Mouse (Mus musculus): ENCODE data around the gene Nova2. TPM values are rescaled to one million over a fixed set of nuclear protein-coding genes. Genes with fewer than 3 reads are reported as not detected.

Nova2 gene
- 8.2 and 10.0 TPM in 2 replicates for polyA plus RNA-seq (2014; fragmentation: Nextera tagmentation; extraction: Ambion mirVana)

GRCm38 (mm10) chr7:18925162-18925938, at the start of gene Nova2:
Gene Nova2 (plus strand): TSS chr7:18925888.
- WGBS: under 1% methylated on average over 23 of the region's 45 CpGs
- peak; percentile 86 for ATAC-seq (ENCODE audit: insufficient read depth, low FRiP score, low TSS enrichment)
- Histone ChIP-seq H3K4me2 (ENCODE audit: low read depth) (peak within 1 kb of the TSS; percentile 72), H3K36me3 (ENCODE audit: control insufficient read depth, insufficient read depth, low read length) (no peaks in the 10 kb centered on the region), H3K27ac (ENCODE audit: low read depth, low read length) (peak within 1 kb of the TSS; percentile 88), H3K9me3 (ENCODE audit: control insufficient read depth, low read length) (no peaks in the 10 kb centered on the region), H3K4me1 (ENCODE audit: control insufficient read depth, insufficient read depth, low read length) (peaks cover 32% of the 10 kb centered on the region), H3K9ac (ENCODE audit: low read length) (peak within 1 kb of the TSS; percentile 96), H3K4me3 (ENCODE audit: low read depth, low read length) (peak within 1 kb of the TSS; percentile 95), H3K27me3 (ENCODE audit: control insufficient read depth, insufficient read depth, low read length) (no peaks in the 10 kb centered on the region)
- DNase-seq (ENCODE audit: low spot score): peak; percentile 96

GRCm38 (mm10) chr7:18878691-18879090, 47.0 kb upstream of the Nova2 start:
- no peak overlapping the region for H3K9ac ChIP-seq (ENCODE audit: low read length)
- H3K27ac ChIP-seq (ENCODE audit: low read depth, low read length): no peak overlapping the region
- ATAC-seq (ENCODE audit: insufficient read depth, low FRiP score, low TSS enrichment) (no peak), DNase-seq (ENCODE audit: low spot score) (no peak)
- H3K4me2 ChIP-seq (ENCODE audit: low read depth): no peak overlapping the region
- no peaks in the 10 kb centered on the region for H3K9me3 ChIP-seq (ENCODE audit: control insufficient read depth, low read length)
- H3K27me3 ChIP-seq (ENCODE audit: control insufficient read depth, insufficient read depth, low read length): no peaks in the 10 kb centered on the region
- H3K4me3 ChIP-seq (ENCODE audit: low read depth, low read length): no peak overlapping the region
- 66% methylated on average over 7 of the region's 7 CpGs for WGBS
- no peaks in the 10 kb centered on the region for H3K36me3 ChIP-seq (ENCODE audit: control insufficient read depth, insufficient read depth, low read length)
- no peaks in the 10 kb centered on the region for H3K4me1 ChIP-seq (ENCODE audit: control insufficient read depth, insufficient read depth, low read length)

GRCm38 (mm10) chr7:18883991-18884744, 41.5 kb upstream of the Nova2 start:
- WGBS: 64% methylated on average over 9 of the region's 9 CpGs
- H3K36me3 ChIP-seq (ENCODE audit: control insufficient read depth, insufficient read depth, low read length): no peaks in the 10 kb centered on the region
- ATAC-seq (ENCODE audit: insufficient read depth, low FRiP score, low TSS enrichment) (no peak), DNase-seq (ENCODE audit: low spot score) (no peak)
- H3K9ac ChIP-seq (ENCODE audit: low read length): no peak overlapping the region; the same call in 1 of the 2 replicates
- no peak overlapping the region for H3K4me3 ChIP-seq (ENCODE audit: low read depth, low read length)
- H3K27ac ChIP-seq (ENCODE audit: low read depth, low read length): no peak overlapping the region
- no peak overlapping the region for H3K4me2 ChIP-seq (ENCODE audit: low read depth)
- no peaks in the 10 kb centered on the region; the same call in 1 of the 2 replicates for H3K9me3 ChIP-seq (ENCODE audit: control insufficient read depth, low read length)
- no peaks in the 10 kb centered on the region for H3K4me1 ChIP-seq (ENCODE audit: control insufficient read depth, insufficient read depth, low read length)
- H3K27me3 ChIP-seq (ENCODE audit: control insufficient read depth, insufficient read depth, low read length): no peaks in the 10 kb centered on the region

- Histone ChIP-seq H3K9me3 (ENCODE audit: control insufficient read depth, low read length) (no peaks in the 10 kb centered on the region; the same call in 1 of the 2 replicates), H3K36me3 (ENCODE audit: control insufficient read depth, insufficient read depth, low read length) (no peaks in the 10 kb centered on the region), H3K9ac (ENCODE audit: low read length) (no peak overlapping the region; the same call in 1 of the 2 replicates), H3K4me3 (ENCODE audit: low read depth, low read length) (no peak overlapping the region), H3K27me3 (ENCODE audit: control insufficient read depth, insufficient read depth, low read length) (no peaks in the 10 kb centered on the region), H3K27ac (ENCODE audit: low read depth, low read length) (no peak overlapping the region), H3K4me2 (ENCODE audit: low read depth) (no peak overlapping the region), H3K4me1 (ENCODE audit: control insufficient read depth, insufficient read depth, low read length) (no peaks in the 10 kb centered on the region)
- 53% methylated on average over 13 of the region's 13 CpGs for WGBS
- ATAC-seq (ENCODE audit: insufficient read depth, low FRiP score, low TSS enrichment) (no peak), DNase-seq (ENCODE audit: low spot score) (no peak)
These were observed 40.8 kb upstream of the Nova2 start for GRCm38 (mm10) chr7:18884745-18885422.

GRCm38 (mm10) chr7:18886963-18887362, 38.7 kb upstream of the Nova2 start:
- H3K4me3 ChIP-seq (ENCODE audit: low read depth, low read length): no peak overlapping the region
- H3K36me3 ChIP-seq (ENCODE audit: control insufficient read depth, insufficient read depth, low read length): no peaks in the 10 kb centered on the region
- no peaks in the 10 kb centered on the region for H3K4me1 ChIP-seq (ENCODE audit: control insufficient read depth, insufficient read depth, low read length)
- no peak overlapping the region for H3K27ac ChIP-seq (ENCODE audit: low read depth, low read length)
- no peak for DNase-seq (ENCODE audit: low spot score)
- H3K9me3 ChIP-seq (ENCODE audit: control insufficient read depth, low read length): no peaks in the 10 kb centered on the region; the same call in 1 of the 2 replicates
- no peak for ATAC-seq (ENCODE audit: insufficient read depth, low FRiP score, low TSS enrichment)
- 92% methylated on average over 1 of the region's 1 CpGs for WGBS
- H3K9ac ChIP-seq (ENCODE audit: low read length): no peak overlapping the region
- no peak overlapping the region for H3K4me2 ChIP-seq (ENCODE audit: low read depth)
- no peaks in the 10 kb centered on the region for H3K27me3 ChIP-seq (ENCODE audit: control insufficient read depth, insufficient read depth, low read length)

GRCm38 (mm10) chr7:18890848-18891247, 34.8 kb upstream of the Nova2 start:
- H3K9me3 ChIP-seq (ENCODE audit: control insufficient read depth, low read length): no peaks in the 10 kb centered on the region

GRCm38 (mm10) chr7:18891872-18892599, 33.7 kb upstream of the Nova2 start:
- DNase-seq (ENCODE audit: low spot score) (peak; percentile 88), ATAC-seq (ENCODE audit: insufficient read depth, low FRiP score, low TSS enrichment) (peak; percentile 32; the same call in 1 of the 2 replicates)
- WGBS: 22% methylated on average over 33 of the region's 33 CpGs
- Histone ChIP-seq H3K9ac (ENCODE audit: low read length) (peak overlapping the region; percentile 27; the same call in 1 of the 2 replicates), H3K4me2 (ENCODE audit: low read depth) (peak overlapping the region; percentile 64), H3K4me1 (ENCODE audit: control insufficient read depth, insufficient read depth, low read length) (peaks cover 4% of the 10 kb centered on the region), H3K9me3 (ENCODE audit: control insufficient read depth, low read length) (no peaks in the 10 kb centered on the region), H3K27me3 (ENCODE audit: control insufficient read depth, insufficient read depth, low read length) (peaks cover 11% of the 10 kb centered on the region), H3K27ac (ENCODE audit: low read depth, low read length) (no peak overlapping the region), H3K4me3 (ENCODE audit: low read depth, low read length) (peak overlapping the region; percentile 28), H3K36me3 (ENCODE audit: control insufficient read depth, insufficient read depth, low read length) (no peaks in the 10 kb centered on the region)

More at GRCm38 (mm10) chr7:18890848-18891247, 34.8 kb upstream of the Nova2 start:
- peaks cover 4% of the 10 kb centered on the region for H3K4me1 ChIP-seq (ENCODE audit: control insufficient read depth, insufficient read depth, low read length)
- ATAC-seq (ENCODE audit: insufficient read depth, low FRiP score, low TSS enrichment): no peak
- no peak for DNase-seq (ENCODE audit: low spot score)
- no peak overlapping the region for H3K4me3 ChIP-seq (ENCODE audit: low read depth, low read length)
- H3K36me3 ChIP-seq (ENCODE audit: control insufficient read depth, insufficient read depth, low read length): no peaks in the 10 kb centered on the region
- peaks cover 11% of the 10 kb centered on the region for H3K27me3 ChIP-seq (ENCODE audit: control insufficient read depth, insufficient read depth, low read length)
- 96% methylated on average over 8 of the region's 8 CpGs for WGBS
- H3K4me2 ChIP-seq (ENCODE audit: low read depth): no peak overlapping the region
- H3K27ac ChIP-seq (ENCODE audit: low read depth, low read length): no peak overlapping the region
- H3K9ac ChIP-seq (ENCODE audit: low read length): no peak overlapping the region

GRCm38 (mm10) chr7:18893009-18893408, 32.7 kb upstream of the Nova2 start:
- H3K4me2 ChIP-seq (ENCODE audit: low read depth): peak overlapping the region; percentile 64; the same call in 1 of the 2 replicates
- peaks cover 11% of the 10 kb centered on the region for H3K27me3 ChIP-seq (ENCODE audit: control insufficient read depth, insufficient read depth, low read length)
- H3K4me1 ChIP-seq (ENCODE audit: control insufficient read depth, insufficient read depth, low read length): peaks cover 4% of the 10 kb centered on the region
- H3K4me3 ChIP-seq (ENCODE audit: low read depth, low read length): no peak overlapping the region
- no peak overlapping the region for H3K9ac ChIP-seq (ENCODE audit: low read length)
- no peaks in the 10 kb centered on the region for H3K9me3 ChIP-seq (ENCODE audit: control insufficient read depth, low read length)
- 39% methylated on average over 27 of the region's 27 CpGs for WGBS
- DNase-seq (ENCODE audit: low spot score): no peak
- no peaks in the 10 kb centered on the region for H3K36me3 ChIP-seq (ENCODE audit: control insufficient read depth, insufficient read depth, low read length)
- no peak overlapping the region for H3K27ac ChIP-seq (ENCODE audit: low read depth, low read length)
- 0 out of 2 replicates have a peak, but pooled peaks have one; percentile 17 for ATAC-seq (ENCODE audit: insufficient read depth, low FRiP score, low TSS enrichment)
